Mouse (Mus musculus): Measurements from ENCODE around the gene Tmem270. TPM values are rescaled to one million over a fixed set of nuclear protein-coding genes. Genes with fewer than 3 reads are reported as not detected.
A peak's percentile ranks its signal among the peaks of the same experiment; 100 is the strongest.

Tmem270 gene
- polyA plus RNA-seq, 1 experiment, result not detected

DNA sequence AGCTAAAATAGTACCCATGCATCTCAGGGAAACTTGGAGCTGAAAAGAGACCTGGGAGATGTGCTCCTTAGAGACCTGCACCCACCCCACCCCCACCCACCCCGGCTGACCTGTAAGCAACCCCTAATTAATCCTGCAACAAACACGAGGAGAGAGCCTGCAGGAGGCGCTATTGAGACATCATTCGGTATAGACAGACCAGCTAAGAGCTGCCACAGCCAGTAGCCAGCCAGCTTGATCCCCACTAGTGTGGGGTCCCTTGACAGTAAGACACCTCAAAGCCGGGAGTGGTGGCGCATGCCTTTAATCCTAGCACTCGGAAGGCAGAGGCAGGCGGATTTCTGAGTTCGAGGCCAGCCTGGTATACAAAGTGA, 26.4 kb upstream of the Tmem270 start:
- DNase-seq, result peak; percentile 49
- peak overlapping the region; percentile 92 for H3K4me3 ChIP-seq (replicated peaks; ENCODE audit: extremely low read depth, low read depth, low read length)
- 40% methylated on average over 9 of the region's 9 CpGs for WGBS
- no peaks in the 10 kb centered on the region for H3K4me1 ChIP-seq (ENCODE audit: control insufficient read depth, insufficient read depth, low read length)
- TF ChIP-seq POLR2A (IDR thresholded peaks at IDR 0.05; ENCODE audit: borderline replicate concordance, extremely low read depth, low read depth, low read length) (no peak), CTCF (IDR thresholded peaks at IDR 0.05; ENCODE audit: insufficient read depth, low read length) (peak; percentile 46)

DNA sequence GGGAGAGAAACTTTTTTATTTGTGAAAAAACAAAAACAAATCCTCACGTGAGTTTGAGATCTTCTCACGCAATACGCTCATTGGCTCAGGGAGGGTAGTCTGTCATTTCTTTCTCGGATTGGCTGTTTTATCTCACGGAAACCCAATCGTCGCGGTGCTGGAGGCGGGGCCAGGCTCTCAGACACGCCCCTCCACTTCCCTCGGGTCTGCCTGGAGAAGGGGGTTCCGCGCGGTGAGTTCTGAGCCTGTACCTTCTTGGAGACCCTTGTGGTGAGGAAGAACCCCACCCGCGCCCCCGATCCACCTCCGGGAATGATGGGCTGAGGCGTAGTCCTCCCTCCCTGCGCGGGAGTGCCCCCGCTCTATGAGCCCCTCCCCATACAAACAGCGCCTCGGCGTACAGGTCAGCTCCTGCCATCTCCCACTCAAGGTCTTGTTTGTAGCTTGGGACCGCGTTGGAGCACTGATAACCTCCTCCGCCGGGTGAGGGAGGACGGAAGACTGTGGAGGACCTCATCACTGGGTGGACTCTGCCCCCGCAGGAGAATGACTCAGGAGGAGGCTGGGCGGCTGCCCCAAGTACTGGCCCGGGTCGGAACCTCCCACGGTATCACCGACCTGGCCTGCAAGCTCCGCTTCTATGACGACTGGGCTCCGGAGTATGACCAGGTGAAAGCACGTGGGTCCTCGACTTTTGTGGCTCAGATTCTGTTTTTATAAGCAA, 25.8 kb upstream of the Tmem270 start, which contains the start of gene Mettl27:
TSS of gene Mettl27 (plus strand) at position 190 of the 724 bp plus-strand sequence.
- under 1% methylated on average over 41 of the region's 41 CpGs for WGBS
- peak within 1 kb of the TSS; percentile 92 for H3K4me3 ChIP-seq (replicated peaks; ENCODE audit: extremely low read depth, low read depth, low read length)
- TF ChIP-seq CTCF (IDR thresholded peaks at IDR 0.05; ENCODE audit: insufficient read depth, low read length) (no peak), POLR2A (IDR thresholded peaks at IDR 0.05; ENCODE audit: borderline replicate concordance, extremely low read depth, low read depth, low read length) (peak; percentile 59; the same call in 1 of the 2 replicates)
- DNase-seq, result peak; percentile 86
- no peaks in the 10 kb centered on the region for H3K4me1 ChIP-seq (ENCODE audit: control insufficient read depth, insufficient read depth, low read length)

DNA sequence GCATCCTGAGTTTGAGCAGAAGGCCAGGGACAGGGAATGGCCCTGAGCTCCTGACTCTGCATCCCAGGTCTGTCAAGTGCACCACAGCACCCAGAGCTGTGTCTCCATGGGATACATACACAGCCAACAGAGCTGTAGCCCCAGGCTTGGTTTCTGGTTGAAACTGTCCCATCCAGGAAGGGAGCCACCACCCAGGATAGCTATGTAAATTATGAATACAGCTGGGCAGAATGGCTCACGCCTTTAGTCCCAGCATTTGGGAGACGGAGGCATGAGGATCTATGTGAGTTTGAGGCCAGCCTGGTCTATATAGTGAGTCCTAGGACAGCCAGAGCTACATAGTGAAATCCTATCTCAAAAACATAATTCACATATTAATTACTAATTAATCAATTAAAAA, 23.5 kb upstream of the Tmem270 start:
- Histone ChIP-seq H3K4me1 (ENCODE audit: control insufficient read depth, insufficient read depth, low read length) (no peaks in the 10 kb centered on the region), H3K4me3 (replicated peaks; ENCODE audit: extremely low read depth, low read depth, low read length) (no peak overlapping the region)
- 85% methylated on average over 2 of the region's 2 CpGs for WGBS
- TF ChIP-seq CTCF (IDR thresholded peaks at IDR 0.05; ENCODE audit: insufficient read depth, low read length), result no peak
- no peak for TF ChIP-seq POLR2A (IDR thresholded peaks at IDR 0.05; ENCODE audit: borderline replicate concordance, extremely low read depth, low read depth, low read length)
- DNase-seq, result no peak

DNA sequence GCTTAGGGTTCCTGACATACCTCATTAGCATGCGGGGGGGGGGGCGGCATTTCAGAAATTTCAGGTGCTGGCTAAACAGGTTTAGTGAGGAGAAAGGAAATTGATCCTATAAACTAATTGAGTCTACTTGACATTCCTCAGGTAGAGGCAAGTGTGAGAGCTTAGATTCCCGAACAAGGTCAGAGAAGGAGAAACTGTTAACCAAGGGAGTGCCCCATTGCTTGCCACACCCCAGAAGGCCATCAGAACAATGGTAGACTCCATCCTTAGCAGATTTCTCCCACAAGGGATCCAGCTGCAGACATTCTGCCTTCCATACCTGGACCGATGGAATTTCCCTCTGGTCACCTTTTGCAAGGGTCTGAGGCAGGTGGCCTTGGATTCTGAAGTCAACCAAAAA, 20.2 kb upstream of the Tmem270 start:
- no peak for TF ChIP-seq CTCF (IDR thresholded peaks at IDR 0.05; ENCODE audit: insufficient read depth, low read length)
- no peak for TF ChIP-seq POLR2A (IDR thresholded peaks at IDR 0.05; ENCODE audit: borderline replicate concordance, extremely low read depth, low read depth, low read length)
- 68% methylated on average over 4 of the region's 4 CpGs for WGBS
- Histone ChIP-seq H3K4me3 (replicated peaks; ENCODE audit: extremely low read depth, low read depth, low read length) (no peak overlapping the region), H3K4me1 (ENCODE audit: control insufficient read depth, insufficient read depth, low read length) (no peaks in the 10 kb centered on the region)
- no peak for DNase-seq

DNA sequence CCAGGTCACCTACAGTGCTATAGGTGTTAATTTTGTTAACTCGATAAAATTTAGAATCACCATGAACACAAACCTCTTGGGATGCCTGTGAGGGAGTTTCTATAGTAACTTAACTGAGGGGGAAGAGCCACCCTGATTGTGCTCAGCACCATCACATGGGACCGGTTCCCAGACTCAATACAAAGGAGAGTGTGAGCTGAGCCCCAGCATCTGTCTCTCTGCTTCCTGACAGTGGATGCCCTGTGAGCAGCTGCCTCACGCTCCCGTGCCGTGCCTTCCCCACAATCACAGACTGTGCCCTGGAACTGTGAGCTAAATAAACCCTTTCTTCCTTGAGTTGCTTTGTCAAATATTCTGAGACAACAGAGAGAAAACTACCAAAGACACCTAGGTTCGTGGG, 16.6 kb upstream of the Tmem270 start:
- H3K4me1 ChIP-seq (ENCODE audit: control insufficient read depth, insufficient read depth, low read length), result no peaks in the 10 kb centered on the region
- TF ChIP-seq CTCF (IDR thresholded peaks at IDR 0.05; ENCODE audit: insufficient read depth, low read length), result no peak
- TF ChIP-seq POLR2A (IDR thresholded peaks at IDR 0.05; ENCODE audit: borderline replicate concordance, extremely low read depth, low read depth, low read length), result no peak
- H3K4me3 ChIP-seq (replicated peaks; ENCODE audit: extremely low read depth, low read depth, low read length), result no peak overlapping the region
- no peak for DNase-seq
- 47% methylated on average over 6 of the region's 6 CpGs for WGBS

DNA sequence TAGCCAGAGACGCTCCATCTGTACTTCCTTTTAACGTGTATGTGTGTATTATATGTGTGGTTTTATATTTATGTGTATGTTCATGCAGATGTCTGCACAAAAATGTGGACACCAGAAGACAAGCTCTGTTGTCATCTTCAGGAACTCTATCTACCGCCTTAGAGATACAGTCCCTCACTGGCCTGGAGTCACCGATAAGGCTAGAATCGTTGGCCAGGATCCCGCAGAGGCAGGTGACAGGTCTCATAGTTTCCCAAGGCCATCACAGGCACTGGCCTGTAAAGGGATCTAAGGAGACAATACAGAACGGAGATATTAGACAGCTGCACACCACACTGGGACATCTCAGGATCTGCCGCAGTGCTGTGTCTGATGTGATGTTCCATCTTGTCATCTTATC, 14.6 kb upstream of the Tmem270 start:
- Histone ChIP-seq H3K4me3 (replicated peaks; ENCODE audit: extremely low read depth, low read depth, low read length) (no peak overlapping the region), H3K4me1 (ENCODE audit: control insufficient read depth, insufficient read depth, low read length) (no peaks in the 10 kb centered on the region)
- TF ChIP-seq CTCF (IDR thresholded peaks at IDR 0.05; ENCODE audit: insufficient read depth, low read length), result no peak
- TF ChIP-seq POLR2A (IDR thresholded peaks at IDR 0.05; ENCODE audit: borderline replicate concordance, extremely low read depth, low read depth, low read length), result no peak
- no peak for DNase-seq
- 87% methylated on average over 8 of the region's 8 CpGs for WGBS

DNA sequence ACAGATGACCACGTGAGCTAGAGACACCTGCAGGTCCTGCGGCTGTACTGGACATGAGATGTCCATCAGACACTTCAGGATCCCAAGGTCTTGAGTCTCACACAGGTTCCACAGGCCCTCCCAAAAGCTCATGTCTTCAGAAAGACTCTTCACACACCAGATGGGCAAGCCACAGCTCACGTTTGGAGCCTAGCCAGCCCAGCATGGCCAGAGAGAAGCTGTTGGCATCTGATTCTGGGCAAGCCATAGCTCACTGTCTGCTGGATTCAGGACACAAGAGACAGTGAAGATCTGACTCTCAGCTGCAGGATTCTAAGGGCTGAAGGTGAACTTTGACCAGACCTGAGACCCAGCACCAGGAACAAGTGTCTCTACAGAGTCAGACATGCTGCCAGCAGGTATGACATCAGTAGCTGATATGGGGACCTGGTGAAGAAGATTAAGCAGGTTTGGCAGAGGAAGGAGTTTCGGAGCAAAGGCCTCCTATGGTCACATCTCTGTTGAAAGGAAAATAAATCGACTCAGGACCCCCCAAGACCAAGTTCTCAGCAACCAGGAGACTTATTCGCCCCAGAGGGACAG, 13.7 kb upstream of the Tmem270 start:
- no peak for DNase-seq
- 71% methylated on average over 6 of the region's 6 CpGs for WGBS
- Histone ChIP-seq H3K4me3 (replicated peaks; ENCODE audit: extremely low read depth, low read depth, low read length) (no peak overlapping the region), H3K4me1 (ENCODE audit: control insufficient read depth, insufficient read depth, low read length) (no peaks in the 10 kb centered on the region)
- TF ChIP-seq CTCF (IDR thresholded peaks at IDR 0.05; ENCODE audit: insufficient read depth, low read length), result no peak
- no peak for TF ChIP-seq POLR2A (IDR thresholded peaks at IDR 0.05; ENCODE audit: borderline replicate concordance, extremely low read depth, low read depth, low read length)

DNA sequence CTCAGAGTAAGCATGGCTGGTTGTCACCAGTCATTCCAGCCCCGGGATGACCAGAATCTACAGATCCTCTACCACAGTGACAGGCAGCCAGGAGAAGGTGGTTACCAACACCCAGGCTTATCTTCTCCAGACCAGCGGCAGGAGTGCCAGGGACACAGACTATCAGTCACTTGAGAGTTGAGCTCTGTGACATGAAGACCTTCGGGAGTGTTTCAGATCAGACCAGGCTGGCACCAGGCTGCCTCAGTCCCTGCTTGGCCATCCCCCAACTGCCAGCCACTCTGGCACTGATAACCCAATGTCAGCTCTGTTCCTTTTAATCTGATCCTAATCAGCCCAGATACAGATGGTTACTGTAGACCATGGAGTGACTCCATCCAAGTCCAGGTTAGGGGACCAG, 12.6 kb upstream of the Tmem270 start:
- DNase-seq, result no peak
- TF ChIP-seq POLR2A (IDR thresholded peaks at IDR 0.05; ENCODE audit: borderline replicate concordance, extremely low read depth, low read depth, low read length) (no peak), CTCF (IDR thresholded peaks at IDR 0.05; ENCODE audit: insufficient read depth, low read length) (no peak)
- Histone ChIP-seq H3K4me1 (ENCODE audit: control insufficient read depth, insufficient read depth, low read length) (no peaks in the 10 kb centered on the region), H3K4me3 (replicated peaks; ENCODE audit: extremely low read depth, low read depth, low read length) (no peak overlapping the region)
- 80% methylated on average over 3 of the region's 3 CpGs for WGBS

DNA sequence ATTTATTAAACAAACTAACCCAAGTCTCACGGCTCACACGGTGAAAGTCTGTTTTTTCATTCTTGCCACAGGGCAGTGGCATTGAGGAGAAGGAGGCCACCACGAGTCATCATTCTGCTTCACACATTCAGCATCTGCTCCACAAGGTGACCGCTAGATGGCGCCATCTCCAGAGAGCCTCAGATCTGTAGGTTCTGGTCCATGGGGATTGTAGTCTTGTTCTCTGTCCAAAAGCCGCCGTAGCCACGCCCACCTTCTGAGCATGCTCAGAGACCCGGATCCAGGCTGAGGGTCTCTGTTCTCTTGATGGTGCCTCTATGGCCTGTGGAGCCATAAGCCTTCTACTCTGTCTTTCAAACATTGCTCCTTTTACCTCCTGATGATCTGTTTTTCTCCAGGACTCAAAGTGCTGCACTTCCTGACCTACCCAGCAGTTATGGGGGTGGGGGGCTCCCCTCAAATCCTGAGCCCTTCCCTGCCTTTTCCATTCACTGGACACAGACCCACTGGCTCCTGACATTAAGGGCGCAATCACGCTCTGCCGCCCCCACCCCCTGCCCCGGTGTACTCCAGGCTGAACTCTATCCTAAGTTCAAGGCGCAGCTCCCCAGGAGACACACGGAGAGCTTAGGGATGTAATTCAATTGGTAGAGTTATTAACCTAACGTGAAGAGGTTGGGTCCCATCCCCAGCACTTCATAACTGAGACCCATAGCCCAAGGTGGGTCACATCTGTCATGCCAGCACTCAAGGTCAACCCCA, 11.7 kb upstream of the Tmem270 start:
- TF ChIP-seq POLR2A (IDR thresholded peaks at IDR 0.05; ENCODE audit: borderline replicate concordance, extremely low read depth, low read depth, low read length) (no peak), CTCF (IDR thresholded peaks at IDR 0.05; ENCODE audit: insufficient read depth, low read length) (peak; percentile 76)
- Histone ChIP-seq H3K4me1 (ENCODE audit: control insufficient read depth, insufficient read depth, low read length) (no peaks in the 10 kb centered on the region), H3K4me3 (replicated peaks; ENCODE audit: extremely low read depth, low read depth, low read length) (no peak overlapping the region)
- DNase-seq, result peak; percentile 48
- 45% methylated on average over 16 of the region's 16 CpGs for WGBS

Data from lung, adult 2 months (tissue).